Mouse (Mus musculus) cortical plate, adult 2 months (tissue): Measurements from ENCODE around the gene Lrig1.

Experiments
- CTCF ChIP-seq: fragments of 200-500 bp; IDR thresholded peaks from 2 replicates; pipeline ENCODE4 v1.5.1; 2011; ENCODE audit warnings: mild to moderate bottlenecking, control low read depth, low read length; ENCODE audit not compliant: insufficient read depth; ENCODE audit errors: extremely low read depth
- POLR2A ChIP-seq: fragments of 200-500 bp; IDR thresholded peaks from 2 replicates; pipeline ENCODE4 v1.6.1; 2011; ENCODE audit warnings: mild to moderate bottlenecking, low read length, control low read depth; ENCODE audit not compliant: insufficient read depth; ENCODE audit errors: extremely low read depth

- no peak for TF ChIP-seq POLR2A
- TF ChIP-seq CTCF = no peak
Measured at GRCm38 (mm10) chr6:94642048-94642447, 57.9 kb downstream of the Lrig1 start.
